Mouse (Mus musculus) limb, embryonic 14.5 days (tissue): ENCODE data around the gene Plekha5. TPM values are rescaled to one million over a fixed set of nuclear protein-coding genes. Genes with fewer than 3 reads are reported as not detected.

Source experiments
- ATAC-seq: fragments of 200-750 bp; cut with Nextera tagmentation; 2 replicates; pipeline ENCODE4 v1.8.0; 2017; ENCODE audit warnings: low read depth, moderate number of reproducible peaks, moderate TSS enrichment; ENCODE audit not compliant: low FRiP score
- DNase-seq: peaks from one replicate; pipeline ENCODE4 v3.0.0-alpha.2; 2015; ENCODE audit warnings: low spot score
- H3K27ac ChIP-seq: fragments of 300-500 bp; sonication (generic); replicated peaks from 2 replicates; pipeline ENCODE4 v1.5.1; 2014; ENCODE audit warnings: low read depth, mild to moderate bottlenecking, low read length, moderate library complexity, mixed read lengths
- H3K27me3 ChIP-seq: fragments of 300-500 bp; sonication (generic); 2 replicates; pipeline ENCODE4 v1.6.1; 2014; ENCODE audit warnings: low read length, mixed read lengths; ENCODE audit not compliant: control insufficient read depth, insufficient read depth
- H3K36me3 ChIP-seq: fragments of 300-500 bp; sonication (generic); 2 replicates; pipeline ENCODE4 v1.6.1; 2014; ENCODE audit warnings: mild to moderate bottlenecking, low read length, moderate library complexity, mixed read lengths; ENCODE audit not compliant: control insufficient read depth, insufficient read depth
- H3K4me1 ChIP-seq: fragments of 300-500 bp; sonication (generic); 2 replicates; pipeline ENCODE4 v1.6.1; 2014; ENCODE audit warnings: antibody characterized with exemption, low read length, mixed read lengths; ENCODE audit not compliant: control insufficient read depth, insufficient read depth
- H3K4me2 ChIP-seq: fragments of 300-500 bp; sonication (generic); replicated peaks from 2 replicates; pipeline ENCODE4 v1.6.1; 2014; ENCODE audit warnings: low read depth, mild to moderate bottlenecking, low read length, moderate library complexity; ENCODE audit not compliant: severe bottlenecking
- H3K4me3 ChIP-seq: fragments of 300-500 bp; sonication (generic); replicated peaks from 2 replicates; pipeline ENCODE4 v1.5.1; 2014; ENCODE audit warnings: low read length
- H3K9ac ChIP-seq: fragments of 300-500 bp; sonication (generic); 2 replicates; pipeline ENCODE4 v1.6.1; 2014; ENCODE audit warnings: mild to moderate bottlenecking, low read depth, low read length, moderate library complexity; ENCODE audit not compliant: severe bottlenecking
- H3K9me3 ChIP-seq: fragments of 300-500 bp; sonication (generic); 2 replicates; pipeline ENCODE4 v1.6.1; 2016; ENCODE audit warnings: low read length; ENCODE audit not compliant: control insufficient read depth
- POLR2A ChIP-seq: fragments of 200-500 bp; IDR thresholded peaks from 2 replicates; pipeline ENCODE4 v1.8.0; 2012; ENCODE audit warnings: inconsistent platforms, mild to moderate bottlenecking, moderate library complexity, borderline replicate concordance; ENCODE audit not compliant: insufficient read depth, insufficient read length; ENCODE audit errors: extremely low read depth
- WGBS: fragments of 180-500 bp; shearing (Covaris S2); extraction: QIAGEN DNeasy Blood & Tissue Kit; methylation state at CpG from one replicate; pipeline ENCODE4 v1.1.7; 2014; 5-methylcytosine and 5-hydroxymethylcytosine counted together
- polyA plus RNA-seq, 2 experiments: library from polyadenylated mRNA; depleted of rRNA in 1 of 2; stranded (reverse) in 1 of 2; unstranded in 1 of 2; fragments of >200 nt; fragmentation: Nextera tagmentation in 1 of 2; extraction: Ambion mirVana in 1 of 2; gene quantifications; 2 replicates each; pipeline versions ENCODE4 v1.2.1 to v1.2.3; 2012 to 2014

The Plekha5 gene
- polyA plus RNA-seq, 2 experiments = 50.8 to 87.2 TPM

GRCm38 (mm10) chr6:140485636-140486035, 61.8 kb downstream of the Plekha5 start:
- Histone ChIP-seq H3K9ac (no peak overlapping the region), H3K4me3 (no peak overlapping the region), H3K27ac (no peak overlapping the region), H3K9me3 (no peaks in the 10 kb centered on the region), H3K36me3 (no peaks in the 10 kb centered on the region), H3K4me1 (peaks cover 25% of the 10 kb centered on the region), H3K4me2 (no peak overlapping the region), H3K27me3 (no peaks in the 10 kb centered on the region)
- TF ChIP-seq POLR2A = no peak
- WGBS = 84% methylated on average over 6 of the region's 6 CpGs
- DNase-seq (no peak), ATAC-seq (no peak)

- Histone ChIP-seq H3K4me2 (no peak overlapping the region), H3K36me3 (no peaks in the 10 kb centered on the region), H3K9ac (no peak overlapping the region), H3K4me1 (peaks cover 35% of the 10 kb centered on the region), H3K4me3 (no peak overlapping the region), H3K9me3 (no peaks in the 10 kb centered on the region), H3K27me3 (no peaks in the 10 kb centered on the region), H3K27ac (no peak overlapping the region)
- ATAC-seq = no peak
- TF ChIP-seq POLR2A = no peak
- DNase-seq = no peak
- WGBS = 85% methylated on average over 5 of the region's 5 CpGs
These were observed 62.8 kb downstream of the Plekha5 start for GRCm38 (mm10) chr6:140486685-140487084.

- Histone ChIP-seq H3K36me3 (no peaks in the 10 kb centered on the region), H3K27ac (no peak overlapping the region), H3K9ac (no peak overlapping the region), H3K4me3 (no peak overlapping the region), H3K9me3 (no peaks in the 10 kb centered on the region), H3K4me2 (no peak overlapping the region), H3K27me3 (no peaks in the 10 kb centered on the region), H3K4me1 (peaks cover 39% of the 10 kb centered on the region)
- DNase-seq (peak; percentile 47), ATAC-seq (peak; percentile 74)
- TF ChIP-seq POLR2A = no peak
- WGBS = 32% methylated on average over 6 of the region's 6 CpGs
These were observed 63.6 kb downstream of the Plekha5 start for GRCm38 (mm10) chr6:140487489-140487888.

GRCm38 (mm10) chr6:140488673-140489072, 64.8 kb downstream of the Plekha5 start:
- TF ChIP-seq POLR2A = no peak
- H3K4me2 ChIP-seq = no peak overlapping the region
- H3K4me3 ChIP-seq = no peak overlapping the region
- H3K27ac ChIP-seq = no peak overlapping the region
- DNase-seq (no peak), ATAC-seq (no peak)
- H3K9me3 ChIP-seq = no peaks in the 10 kb centered on the region
- no peak overlapping the region for H3K9ac ChIP-seq
- no peaks in the 10 kb centered on the region for H3K27me3 ChIP-seq
- no peaks in the 10 kb centered on the region for H3K36me3 ChIP-seq
- WGBS = 82% methylated on average over 3 of the region's 3 CpGs
- peaks cover 39% of the 10 kb centered on the region for H3K4me1 ChIP-seq

- Histone ChIP-seq H3K4me1 (peaks cover 32% of the 10 kb centered on the region), H3K4me3 (no peak overlapping the region), H3K27me3 (no peaks in the 10 kb centered on the region), H3K9ac (no peak overlapping the region), H3K9me3 (no peaks in the 10 kb centered on the region), H3K4me2 (no peak overlapping the region), H3K27ac (no peak overlapping the region), H3K36me3 (no peaks in the 10 kb centered on the region)
- no peak for TF ChIP-seq POLR2A
- no peak for ATAC-seq
- DNase-seq = no peak
These were observed 65.7 kb downstream of the Plekha5 start for GRCm38 (mm10) chr6:140489570-140489969.

GRCm38 (mm10) chr6:140490220-140490619, 66.4 kb downstream of the Plekha5 start:
- no peak for DNase-seq
- H3K27ac ChIP-seq = no peak overlapping the region
- H3K4me3 ChIP-seq = no peak overlapping the region
- H3K9me3 ChIP-seq = no peaks in the 10 kb centered on the region
- H3K4me2 ChIP-seq = no peak overlapping the region
- WGBS = 51% methylated on average over 4 of the region's 4 CpGs
- no peak; the same call in 1 of the 2 replicates for ATAC-seq
- TF ChIP-seq POLR2A = no peak
- no peak overlapping the region for H3K9ac ChIP-seq
- no peaks in the 10 kb centered on the region for H3K27me3 ChIP-seq
- H3K36me3 ChIP-seq = no peaks in the 10 kb centered on the region
- peaks cover 32% of the 10 kb centered on the region for H3K4me1 ChIP-seq
